Mouse (Mus musculus): Measurements from ENCODE around the gene Gm17622. TPM values are rescaled to one million over a fixed set of nuclear protein-coding genes. Genes with fewer than 3 reads are reported as not detected.
A peak's percentile ranks its signal among the peaks of the same experiment; 100 is the strongest.

Gene Gm17622
- total RNA-seq (2021), result not detected

DNA sequence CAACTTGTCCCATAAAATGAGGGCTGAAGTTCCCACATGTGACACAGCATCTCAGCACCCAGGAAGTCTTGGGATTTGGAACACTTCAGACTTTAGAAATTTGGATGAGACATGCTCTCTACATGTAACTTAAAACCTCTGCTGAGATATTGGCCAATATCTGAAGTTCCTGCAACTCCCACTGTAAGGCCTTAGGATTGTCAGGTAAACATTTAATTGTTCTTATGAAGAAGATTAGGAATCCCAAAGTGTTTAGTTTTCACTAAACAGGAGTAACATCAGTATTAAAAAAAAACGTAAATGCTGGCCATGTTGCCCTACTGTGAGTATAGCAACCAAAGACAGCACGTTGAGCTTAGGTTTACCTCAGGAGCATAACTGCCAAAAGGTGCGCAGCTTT lies at the start of gene Gm17622:
Gm17622 (plus strand) TSS at position 301 of the 400 bp plus-strand sequence.
- DNase-seq, result no peak
- intact Hi-C loops (cut with DNase I), result no loop called here

DNA sequence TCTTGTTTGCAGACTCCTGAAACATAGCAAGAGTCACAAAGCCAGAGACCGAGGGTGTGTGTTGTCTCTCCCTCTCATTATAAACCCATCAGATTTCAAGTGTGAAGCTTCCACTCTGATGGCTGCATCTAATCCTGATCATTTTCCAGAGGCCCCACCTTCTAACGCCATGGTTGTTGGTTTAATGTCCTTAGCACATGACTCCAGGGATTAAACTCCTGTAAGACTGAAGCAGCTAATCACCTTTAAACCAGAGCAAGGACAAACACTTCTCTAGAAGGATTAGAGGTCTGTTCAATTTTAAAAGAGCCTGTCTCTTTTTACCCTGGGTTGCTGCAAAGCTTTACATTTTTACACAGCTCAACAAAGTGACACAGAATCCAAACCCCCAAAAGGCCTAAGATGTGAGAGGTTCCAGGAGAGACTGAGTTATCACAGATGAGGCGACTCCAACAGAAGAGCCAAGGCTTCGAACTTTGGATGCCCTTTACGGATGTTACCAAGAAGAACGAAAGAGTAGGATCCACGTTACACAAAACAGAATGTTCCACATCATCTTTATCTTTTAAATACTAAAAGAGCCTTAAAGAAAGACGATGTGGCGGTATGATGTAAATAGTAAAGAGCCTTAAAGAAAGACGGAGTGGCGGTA lies 40.2 kb upstream of the Gm17622 start:
- intact Hi-C loops (cut with DNase I), result no loop called here
- DNase-seq, result no peak

DNA sequence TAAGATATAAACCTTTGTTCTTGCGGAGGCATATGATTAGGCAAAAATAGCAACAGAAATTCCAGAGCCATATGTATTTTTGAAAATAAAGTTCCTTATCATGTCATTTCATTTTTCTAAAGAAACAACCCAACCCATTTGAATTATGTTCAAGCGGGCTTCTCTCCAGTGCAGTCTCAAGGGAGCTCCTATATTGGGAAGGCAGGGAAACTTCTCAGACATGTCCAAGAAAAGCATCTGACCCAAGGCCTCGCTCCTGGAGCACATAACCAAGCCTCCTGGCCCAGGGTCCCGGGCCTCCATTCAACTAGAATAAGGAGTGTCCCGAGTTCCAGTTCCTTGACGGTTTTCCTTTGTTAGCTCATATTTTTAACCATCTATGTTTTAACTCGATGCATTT lies 39.7 kb upstream of the Gm17622 start:
- peak; percentile 47 to 64 for DNase-seq
- intact Hi-C loops (cut with DNase I), result no loop called here

DNA sequence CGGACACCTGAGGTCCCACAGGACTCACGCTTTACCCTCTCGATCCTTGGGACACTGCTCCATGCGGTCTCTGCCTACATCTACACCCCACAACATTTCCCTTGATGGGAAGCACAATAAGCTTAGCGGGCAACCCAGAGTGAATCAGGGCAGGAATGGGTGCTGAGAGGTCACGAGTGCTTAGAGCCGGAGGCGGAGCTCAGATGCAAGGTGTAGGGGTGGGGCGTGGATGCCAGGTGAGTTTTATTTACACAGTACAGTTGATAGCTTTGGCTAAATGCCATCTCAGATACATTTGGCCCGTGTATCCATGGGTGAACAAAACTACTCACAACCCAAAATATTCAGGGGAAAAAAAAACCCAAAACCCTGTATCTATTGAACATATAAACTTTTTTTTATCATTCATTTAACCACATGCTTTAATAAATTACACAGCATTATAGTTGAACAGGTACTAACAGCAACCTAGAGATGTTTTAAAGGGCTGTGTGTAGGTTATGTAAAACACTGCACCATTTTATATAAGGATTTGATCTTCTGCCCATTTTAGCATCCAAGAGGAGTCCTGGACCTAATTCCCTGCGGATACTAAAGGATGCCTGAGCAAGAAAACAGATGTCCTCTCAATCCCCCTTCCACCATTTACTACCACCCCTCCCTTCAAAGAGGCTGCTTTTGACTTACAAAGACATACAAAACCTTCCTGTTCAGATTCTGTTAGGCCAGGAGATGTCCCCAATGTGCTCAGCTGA lies 39.0 kb upstream of the Gm17622 start:
- intact Hi-C loops (cut with DNase I), result no loop called here
- DNase-seq, result no peak

DNA sequence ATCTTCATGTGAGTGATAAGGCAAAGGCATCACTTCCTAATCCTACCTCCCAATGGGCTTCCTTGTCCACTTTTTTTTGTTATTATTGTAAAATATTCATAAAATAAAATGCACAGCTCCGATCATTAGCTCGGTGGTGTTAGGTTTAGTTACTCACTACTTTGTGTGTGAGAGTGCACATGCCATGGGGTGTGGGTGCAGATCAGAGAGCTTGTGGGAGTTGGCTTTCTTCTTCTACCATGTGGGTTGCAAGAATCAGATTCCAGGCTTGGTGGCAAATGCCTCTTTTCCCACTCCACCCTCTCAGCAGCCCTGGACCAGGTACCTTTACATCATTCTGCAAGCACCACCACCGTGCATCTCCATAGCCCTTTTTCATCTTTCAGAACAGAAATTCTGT lies 37.9 kb upstream of the Gm17622 start:
- intact Hi-C loops (cut with DNase I), result no loop called here

DNA sequence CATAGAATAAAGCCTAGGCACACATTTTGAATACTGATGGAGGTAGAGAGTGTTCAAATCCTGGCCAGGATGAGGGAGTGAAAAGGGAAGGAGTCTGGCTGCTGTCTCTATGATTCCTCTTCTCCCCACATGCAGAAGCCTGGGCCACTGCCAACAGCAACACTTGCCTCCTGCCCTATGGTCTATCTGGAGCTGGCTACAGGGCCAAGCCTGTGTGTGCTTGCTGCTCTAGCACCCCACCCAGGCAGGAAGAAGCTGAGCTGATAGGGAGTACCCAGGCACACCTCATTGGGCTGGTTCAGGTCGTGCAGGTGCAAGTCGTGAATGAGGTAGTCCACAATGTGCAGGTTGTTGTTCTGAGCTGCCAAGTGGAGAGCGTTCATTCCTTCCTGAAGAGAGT lies 36.2 kb upstream of the Gm17622 start:
- intact Hi-C loops (cut with DNase I), result no loop called here

More for the DNA sequence above, 37.9 kb upstream of the Gm17622 start:
- no peak for DNase-seq

DNA sequence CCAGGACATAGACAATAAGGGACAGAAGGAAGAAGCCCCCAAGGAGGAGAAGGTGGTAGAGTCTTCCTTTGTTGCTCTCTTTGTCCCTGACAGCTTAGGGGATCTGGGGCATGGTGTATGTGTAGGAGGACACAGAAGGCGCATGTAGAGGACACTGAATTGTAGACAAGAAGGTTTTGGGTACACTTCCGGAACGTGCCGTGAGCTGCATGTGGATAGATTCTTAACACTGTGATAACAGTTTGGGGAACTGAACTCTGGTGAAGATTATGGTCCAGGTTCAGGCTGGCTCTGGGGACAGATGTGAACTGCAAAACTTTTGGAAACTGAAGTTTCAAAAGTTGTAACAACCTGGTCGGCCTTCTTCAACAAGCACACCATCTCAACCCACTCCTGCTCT lies 33.0 kb upstream of the Gm17622 start:
- intact Hi-C loops (cut with DNase I), result no loop called here

More for the DNA sequence above, 36.2 kb upstream of the Gm17622 start:
- peak; percentile 37 to 39 for DNase-seq

DNA sequence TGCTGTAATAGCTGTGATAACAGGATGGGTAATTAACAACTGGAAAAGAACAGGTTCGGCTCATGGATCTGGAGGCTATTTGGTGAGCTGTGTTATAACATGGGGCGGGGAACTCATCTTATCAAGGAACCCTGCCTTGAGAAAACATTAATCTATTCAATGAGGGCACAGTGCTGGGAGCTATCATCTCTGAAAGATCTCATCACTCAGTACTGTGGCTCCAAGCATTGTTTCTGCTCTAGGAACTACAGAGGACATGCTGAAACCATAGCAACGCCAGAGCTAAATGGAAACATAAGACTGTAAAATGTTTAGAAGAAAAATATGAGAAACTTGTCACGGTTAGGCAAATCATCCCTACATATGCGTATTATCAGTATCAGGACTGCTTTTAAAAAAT lies 32.5 kb upstream of the Gm17622 start:
- no peak for DNase-seq
- intact Hi-C loops (cut with DNase I), result no loop called here

More for the DNA sequence above, 33.0 kb upstream of the Gm17622 start:
- DNase-seq, result no peak

DNA sequence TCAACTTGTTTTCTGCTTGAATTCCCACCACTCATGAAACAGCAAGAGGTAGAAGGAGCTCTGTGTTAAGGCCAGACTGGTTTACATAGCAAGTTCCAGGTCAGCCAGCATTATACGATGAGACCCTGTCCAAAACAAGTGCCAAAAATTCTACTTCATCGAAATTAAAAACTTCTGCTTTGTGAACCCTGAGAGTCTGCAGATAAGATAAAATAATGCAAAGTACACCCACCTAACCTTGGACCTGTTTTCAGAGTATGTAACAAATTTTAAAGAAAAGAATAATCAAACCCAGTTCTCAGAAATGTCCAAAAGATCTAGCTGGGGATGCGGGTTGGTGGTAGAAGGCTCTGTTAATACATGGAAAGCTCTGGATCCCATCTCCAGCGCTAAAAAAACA lies 31.9 kb upstream of the Gm17622 start:
- DNase-seq, result no peak
- intact Hi-C loops (cut with DNase I), result no loop called here

DNA sequence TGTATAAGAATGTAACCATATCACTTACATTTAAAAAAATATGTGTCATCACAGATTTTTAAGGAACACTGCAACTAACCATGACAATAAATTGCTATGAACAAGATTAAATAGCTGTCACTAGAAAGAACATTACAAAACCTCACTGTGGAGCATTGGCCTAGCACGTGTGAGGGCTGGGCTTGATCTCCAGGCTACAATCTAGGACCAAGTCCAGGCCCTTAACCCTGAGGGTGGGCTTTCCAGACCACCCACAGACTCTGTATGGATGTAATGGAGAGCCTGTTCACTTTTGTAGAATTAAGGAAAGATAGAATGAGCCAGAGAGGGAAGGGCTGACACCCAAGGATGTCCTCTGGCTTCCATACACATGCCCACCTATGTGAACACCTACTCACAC lies 27.9 kb upstream of the Gm17622 start:
- intact Hi-C loops (cut with DNase I), result no loop called here
- DNase-seq, result no peak

DNA sequence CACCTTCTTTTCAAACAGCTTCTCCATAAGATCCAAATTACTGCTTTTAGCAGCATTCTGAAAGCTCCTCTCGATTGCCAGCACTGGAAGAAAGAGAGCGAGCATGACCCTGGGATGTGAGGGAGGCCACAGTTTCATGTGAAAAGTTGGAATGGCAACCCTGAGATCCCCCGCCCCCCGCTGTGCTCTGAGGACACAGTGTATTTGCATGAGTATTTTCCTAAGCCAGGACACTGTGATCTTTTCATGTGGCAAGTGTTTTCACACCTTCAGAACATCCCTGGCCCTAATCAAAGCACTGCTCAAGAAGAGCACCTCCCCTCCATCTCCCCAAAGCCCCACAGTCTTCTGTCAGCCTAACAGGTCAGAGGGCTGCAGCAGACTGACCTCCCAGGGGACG lies 25.2 kb upstream of the Gm17622 start:
- intact Hi-C loops (cut with DNase I), result no loop called here
- DNase-seq, result no peak

DNA sequence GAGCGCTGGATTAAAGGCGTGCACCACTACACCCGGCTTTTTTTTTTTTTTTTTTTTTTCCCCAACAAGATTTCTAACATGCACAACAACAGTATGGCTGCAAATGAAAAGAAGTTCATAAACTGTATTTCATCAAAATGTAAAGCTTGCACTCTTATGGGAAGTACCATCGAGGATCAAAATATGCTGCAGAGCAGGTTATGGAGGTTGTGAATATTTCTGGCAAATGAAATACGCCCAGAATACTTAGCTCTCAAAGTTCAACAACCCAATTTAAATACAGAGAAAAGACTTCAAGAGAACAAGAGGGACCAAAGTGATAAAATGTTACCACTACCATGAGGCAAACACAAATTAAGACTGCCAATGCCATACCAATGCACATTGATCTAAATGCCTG lies 21.9 kb upstream of the Gm17622 start:
- intact Hi-C loops (cut with DNase I), result no loop called here
- no peak for DNase-seq

DNA sequence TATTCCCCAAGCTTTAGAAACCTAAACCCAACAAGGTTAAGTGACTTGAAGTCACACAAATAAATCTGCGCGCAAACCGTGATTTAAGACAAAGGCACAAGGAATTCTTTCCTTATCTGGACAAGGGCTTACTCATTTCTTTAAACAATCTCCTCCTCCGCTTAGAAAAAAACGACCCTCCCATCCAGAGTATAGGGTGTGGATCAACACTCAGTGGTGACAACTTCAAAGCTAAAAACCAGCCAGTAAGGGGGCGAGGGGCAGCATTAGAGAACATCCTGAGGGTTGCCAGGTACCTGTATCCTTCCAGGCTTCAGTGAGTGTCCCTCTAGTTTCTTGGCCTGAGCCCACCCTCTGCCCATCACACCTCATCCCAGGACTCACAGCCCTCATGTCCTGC lies 20.0 kb upstream of the Gm17622 start:
- intact Hi-C loops (cut with DNase I), result no loop called here
- no peak for DNase-seq

DNA sequence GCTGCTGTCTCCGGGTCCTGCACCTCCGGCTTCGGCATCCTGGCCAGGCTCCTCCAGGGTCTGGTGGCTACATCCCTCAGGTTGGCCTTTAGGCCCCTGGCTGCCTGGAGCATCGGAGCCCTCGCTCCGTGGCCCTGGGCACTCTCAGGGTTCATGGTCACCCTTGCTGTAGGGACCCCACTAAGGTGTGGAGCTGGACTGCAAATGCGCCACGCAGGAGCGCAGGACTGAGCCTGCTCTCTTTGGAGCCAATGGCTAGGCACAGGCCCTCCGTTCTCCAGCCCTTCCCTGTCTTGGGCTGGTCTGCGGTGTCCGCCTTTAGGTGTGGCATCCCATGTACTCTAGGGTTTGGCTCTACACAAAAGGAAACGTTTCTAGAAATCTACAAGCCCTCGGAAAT lies 19.6 kb upstream of the Gm17622 start, which contains the start of gene Ankdd1b:
Ankdd1b (minus strand) TSS at position 242 of the 400 bp plus-strand sequence.
- intact Hi-C loops (cut with DNase I), result no loop called here
- no peak for DNase-seq

DNA sequence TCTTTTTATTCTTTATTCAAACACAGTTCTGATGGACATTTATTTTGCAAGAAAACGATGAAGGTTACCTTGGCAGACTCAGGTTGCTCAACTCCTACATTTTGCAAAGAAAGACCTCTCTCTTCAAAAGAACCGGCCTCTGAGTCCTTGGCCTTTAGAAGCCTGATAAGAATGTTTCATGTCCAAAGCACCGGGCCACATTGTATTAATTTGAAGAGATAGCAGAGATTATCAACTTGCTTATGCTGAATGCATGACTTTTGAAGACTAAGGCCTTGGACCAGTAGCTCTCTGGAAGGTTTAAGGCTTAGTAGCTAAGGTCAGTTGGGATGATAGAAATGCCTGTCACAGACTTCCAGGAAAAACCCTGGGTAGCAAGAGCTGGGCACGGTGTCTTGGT lies 13.3 kb upstream of the Gm17622 start:
- DNase-seq, result no peak
- intact Hi-C loops (cut with DNase I), result no loop called here

DNA sequence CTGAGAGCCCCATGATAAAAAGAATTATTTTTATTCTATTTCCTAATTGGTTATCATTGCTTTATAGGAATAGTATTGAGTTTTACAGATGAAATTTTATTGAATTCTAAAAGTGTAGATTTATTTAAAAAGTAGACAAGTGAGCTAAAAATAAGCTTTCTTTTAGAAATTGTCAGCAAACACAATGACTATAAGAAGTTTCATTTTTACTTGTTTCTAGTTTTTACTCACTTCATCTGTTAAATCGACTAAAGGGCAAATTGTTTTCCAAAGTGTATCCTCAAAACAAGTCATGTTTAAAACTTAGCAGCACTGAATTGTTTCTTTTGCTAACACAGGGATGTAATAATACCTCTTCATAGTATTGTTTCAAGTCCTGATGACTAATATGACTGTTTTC lies 11.5 kb upstream of the Gm17622 start:
- no peak for DNase-seq

DNA sequence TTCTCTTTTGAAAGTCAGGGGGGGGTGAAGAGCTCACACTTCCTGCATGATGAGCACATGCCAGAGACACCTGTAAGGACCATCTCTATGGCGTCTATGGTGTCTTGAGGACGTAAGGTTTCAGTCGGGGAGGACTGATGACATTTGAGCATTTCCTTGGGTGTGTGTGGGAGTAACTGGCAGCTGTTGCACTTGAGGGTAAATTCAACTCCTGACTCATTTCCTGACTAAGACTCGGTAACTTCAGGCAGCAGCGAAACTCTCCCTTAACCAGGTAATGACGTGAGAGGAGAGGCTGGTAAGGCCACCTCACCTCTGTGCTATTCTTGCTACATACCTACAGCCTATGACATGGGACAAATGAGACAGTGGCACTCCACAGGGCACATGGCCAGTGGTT lies 3.3 kb upstream of the Gm17622 start:
- DNase-seq, result no peak
- intact Hi-C loops (cut with DNase I), result no loop called here

More for the DNA sequence above, 11.5 kb upstream of the Gm17622 start:
- intact Hi-C loops (cut with DNase I), result no loop called here

DNA sequence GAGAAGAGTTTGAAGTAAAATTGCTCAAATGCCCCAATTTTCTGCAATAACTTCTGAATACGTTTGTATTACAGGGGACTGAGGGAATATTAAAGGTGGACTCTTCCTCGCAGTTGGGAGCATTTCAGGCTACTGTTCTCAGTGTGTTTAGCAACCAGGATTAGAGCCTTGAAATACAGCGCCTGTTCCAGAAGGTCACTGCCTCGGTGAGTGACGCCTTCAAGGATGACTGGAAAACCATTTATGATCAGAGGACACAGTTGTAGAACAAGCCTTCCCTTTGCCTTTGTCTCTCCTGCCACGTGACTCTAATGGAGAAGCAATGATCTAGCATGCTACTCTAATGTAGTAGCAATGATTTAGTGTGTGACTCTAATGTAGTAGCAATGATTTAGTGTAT lies 2.6 kb upstream of the Gm17622 start:
- intact Hi-C loops (cut with DNase I), result no loop called here
- no peak for DNase-seq

DNA sequence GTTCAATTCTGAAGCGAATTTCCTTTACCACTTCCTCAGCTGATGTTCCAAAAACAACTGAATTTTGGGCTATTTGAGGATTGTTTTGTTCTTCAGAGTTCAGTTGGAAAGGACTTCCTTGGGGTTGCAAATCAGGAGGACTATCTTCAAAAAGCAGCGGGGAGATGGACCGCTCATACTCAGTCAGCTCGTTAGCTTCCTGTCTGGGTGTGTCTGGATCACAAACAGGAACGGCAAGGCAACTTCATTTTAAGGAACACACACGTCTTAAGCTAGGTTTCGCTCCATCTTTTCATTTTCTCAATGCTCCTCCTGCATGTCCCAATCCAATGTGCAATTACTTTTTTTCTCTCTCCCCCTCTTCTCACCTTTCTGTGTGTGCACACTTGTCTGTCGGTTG lies 6.1 kb downstream of the Gm17622 start:
- DNase-seq, result no peak
- intact Hi-C loops (cut with DNase I), result no loop called here

DNA sequence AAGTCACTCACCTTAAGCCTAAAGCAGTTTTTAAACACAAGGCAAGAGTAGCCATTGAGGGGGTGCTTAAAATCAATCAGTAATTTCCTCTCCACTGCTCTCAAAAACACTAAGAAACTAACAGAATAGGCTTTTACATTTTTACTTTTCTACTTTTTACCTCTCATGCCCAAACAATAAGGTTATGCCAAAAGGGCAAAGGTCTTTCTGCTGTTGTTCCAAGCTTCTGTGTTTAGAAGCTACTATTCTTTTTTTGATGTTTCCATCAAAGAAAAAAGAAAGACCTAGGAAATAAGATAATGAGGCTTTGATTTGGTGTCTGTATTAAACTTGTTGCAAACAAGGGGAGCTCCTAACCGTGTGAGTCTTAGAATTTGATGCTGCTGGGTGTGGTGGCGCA lies 9.4 kb downstream of the Gm17622 start:
- intact Hi-C loops (cut with DNase I), result loop anchor here (10.0 kb wide), 1 partner anchor 65 kb away; no protein-coding TSS in a partner anchor

DNA sequence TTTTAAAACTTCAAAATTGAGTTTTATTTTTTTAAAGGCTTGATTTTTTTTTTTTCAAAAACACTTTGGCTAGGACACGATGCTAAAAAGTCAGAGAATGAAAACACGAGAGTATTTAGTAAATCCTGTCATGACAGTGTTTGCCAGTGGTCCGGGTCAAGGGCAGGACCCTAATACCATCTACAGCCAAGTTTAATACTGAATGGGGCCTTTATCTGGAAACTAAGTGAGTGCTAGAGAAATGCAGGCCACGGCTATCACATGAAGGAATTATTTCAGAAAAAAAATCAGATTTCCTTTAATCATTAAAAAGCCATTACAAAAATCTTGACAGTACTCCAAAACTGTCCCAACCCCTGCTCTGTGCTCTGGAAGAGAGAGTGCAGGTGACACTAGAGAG lies 15.1 kb downstream of the Gm17622 start:
- DNase-seq, result no peak
- intact Hi-C loops (cut with DNase I), result loop anchor here (10.0 kb wide), 1 partner anchor 71 kb away; no protein-coding TSS in a partner anchor

More for the DNA sequence above, 9.4 kb downstream of the Gm17622 start:
- DNase-seq, result no peak

DNA sequence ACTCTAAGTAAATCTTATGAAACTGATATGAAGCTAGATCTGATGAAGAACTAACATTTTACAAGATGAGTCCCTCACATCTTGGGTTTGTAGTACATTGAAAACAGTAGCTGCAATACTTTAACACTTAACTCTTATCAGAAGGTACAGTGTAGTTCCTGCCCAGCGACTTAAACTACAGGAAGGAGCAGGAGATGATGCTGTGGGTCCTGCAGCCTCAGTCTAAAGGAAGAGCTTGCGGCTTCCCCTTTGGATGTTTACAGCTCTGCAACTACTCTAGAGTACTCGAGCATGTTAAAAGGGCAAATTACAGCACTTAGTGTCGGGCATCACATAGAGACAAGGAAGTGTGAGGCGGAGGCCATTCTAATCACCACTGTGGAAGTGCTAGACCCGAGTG lies 15.8 kb downstream of the Gm17622 start:
- no peak for DNase-seq
- intact Hi-C loops (cut with DNase I), result loop anchor here (10.0 kb wide), 1 partner anchor 72 kb away; no protein-coding TSS in a partner anchor
